ENCODE assay signal across 8 mouse cellular contexts in genomic region chr13:31618001-31618400, GRCm38 (mm10). TPM values are rescaled to one million over a fixed set of nuclear protein-coding genes. Genes with fewer than 3 reads are reported as not detected.
DNase-seq lines count a peak whose midpoint lies in the region; ATAC-seq and TF ChIP-seq lines count a peak whose summit lies in the region.

No protein-coding gene starts in this region.

- H3K9ac ChIP-seq in kidney, embryonic 14.5 days (ENCODE audit: low read depth, low read length) = no peak overlapping the region
- no peak overlapping the region for H3K9ac ChIP-seq in embryonic facial prominence, embryonic 11.5 days (replicated peaks; ENCODE audit: low read length)
- H3K9ac ChIP-seq in hindbrain, postnatal 0 days (replicated peaks; ENCODE audit: low read length) = no peak overlapping the region
- no peak overlapping the region for H3K9ac ChIP-seq in midbrain, postnatal 0 days (replicated peaks; ENCODE audit: low read length, poor library complexity, severe bottlenecking)

- no peak overlapping the region for H3K27ac ChIP-seq in kidney, embryonic 14.5 days (ENCODE audit: low read depth, low read length)
- no peak overlapping the region; the same call in 1 of the 2 replicates for H3K27ac ChIP-seq in embryonic facial prominence, embryonic 11.5 days (replicated peaks; ENCODE audit: low read depth, low read length)
- H3K27ac ChIP-seq in hindbrain, postnatal 0 days = no peak overlapping the region
- no peak overlapping the region for H3K27ac ChIP-seq in midbrain, postnatal 0 days (ENCODE audit: low read depth, low read length)

- no peak for ATAC-seq in kidney, embryonic 14.5 days (ENCODE audit: low FRiP score, low TSS enrichment)
- no peak for ATAC-seq in embryonic facial prominence, embryonic 11.5 days (replicated peaks; ENCODE audit: insufficient number of reproducible peaks, low FRiP score, low TSS enrichment, low read depth)
- no peak for ATAC-seq in hindbrain, postnatal 0 days
- ATAC-seq in midbrain, postnatal 0 days (ENCODE audit: low FRiP score) = 0 out of 2 replicates have a peak, but pooled peaks have one; percentile 1

- H3K27me3 ChIP-seq in kidney, embryonic 14.5 days (ENCODE audit: control insufficient read depth, insufficient read depth, low read length) = peaks cover 99% of the 10 kb centered on the region
- H3K27me3 ChIP-seq in embryonic facial prominence, embryonic 11.5 days (ENCODE audit: control insufficient read depth, insufficient read depth, low read length) = peaks cover 84% of the 10 kb centered on the region
- peaks cover 98% of the 10 kb centered on the region for H3K27me3 ChIP-seq in hindbrain, postnatal 0 days (ENCODE audit: insufficient read depth, low read length)
- peaks cover 91% of the 10 kb centered on the region for H3K27me3 ChIP-seq in midbrain, postnatal 0 days (ENCODE audit: insufficient read depth, low read length)

- H3K36me3 ChIP-seq in kidney, embryonic 14.5 days (ENCODE audit: control insufficient read depth, insufficient read depth, low read length) = no peaks in the 10 kb centered on the region
- no peaks in the 10 kb centered on the region for H3K36me3 ChIP-seq in embryonic facial prominence, embryonic 11.5 days (replicated peaks; ENCODE audit: control insufficient read depth, insufficient read depth, low read depth, low read length)
- no peaks in the 10 kb centered on the region for H3K36me3 ChIP-seq in hindbrain, postnatal 0 days (ENCODE audit: insufficient read depth, low read length)
- no peaks in the 10 kb centered on the region for H3K36me3 ChIP-seq in midbrain, postnatal 0 days (ENCODE audit: insufficient read depth, low read length)

- under 1% methylated on average over 12 of the region's 12 CpGs for WGBS in kidney, embryonic 14.5 days
- WGBS in embryonic facial prominence, embryonic 11.5 days = 1% methylated on average over 12 of the region's 12 CpGs
- 2% methylated on average over 12 of the region's 12 CpGs for WGBS in hindbrain, postnatal 0 days
- 0% methylated on average over 12 of the region's 12 CpGs for WGBS in midbrain, postnatal 0 days

- no peaks in the 10 kb centered on the region for H3K9me3 ChIP-seq in kidney, embryonic 14.5 days (ENCODE audit: control insufficient read depth, low read length)
- no peaks in the 10 kb centered on the region for H3K9me3 ChIP-seq in embryonic facial prominence, embryonic 11.5 days (replicated peaks; ENCODE audit: control insufficient read depth, low read length)
- no peaks in the 10 kb centered on the region for H3K9me3 ChIP-seq in hindbrain, postnatal 0 days (ENCODE audit: low read length)
- H3K9me3 ChIP-seq in midbrain, postnatal 0 days (ENCODE audit: low read length) = no peaks in the 10 kb centered on the region

- peaks cover 4% of the 10 kb centered on the region; the same call in 1 of the 2 replicates for H3K4me1 ChIP-seq in kidney, embryonic 14.5 days (ENCODE audit: control insufficient read depth, insufficient read depth, low read length)
- peaks cover 2% of the 10 kb centered on the region; the same call in 1 of the 2 replicates for H3K4me1 ChIP-seq in embryonic facial prominence, embryonic 11.5 days (ENCODE audit: control insufficient read depth, insufficient read depth, low read length)
- H3K4me1 ChIP-seq in hindbrain, postnatal 0 days (ENCODE audit: insufficient read depth, low read length) = no peaks in the 10 kb centered on the region
- H3K4me1 ChIP-seq in midbrain, postnatal 0 days (ENCODE audit: insufficient read depth, low read length) = no peaks in the 10 kb centered on the region

- DNase-seq in kidney, postnatal 10 days = no peak
- DNase-seq in embryonic facial prominence, embryonic 11.5 days (ENCODE audit: low spot score) = no peak
- DNase-seq in hindbrain, postnatal 0 days (ENCODE audit: low spot score) = no peak
- no peak for DNase-seq in midbrain, postnatal 0 days (ENCODE audit: low spot score)
- no peak for DNase-seq in cerebellum, adult 8-10 months
- DNase-seq in layer of hippocampus, adult 11-12 months (ENCODE audit: low spot score) = no peak
- no peak for DNase-seq in spleen, postnatal 4 days (ENCODE audit: low spot score in 2 of 2)

- H3K4me3 ChIP-seq in kidney, embryonic 14.5 days (ENCODE audit: low read length) = no peak overlapping the region
- H3K4me3 ChIP-seq in embryonic facial prominence, embryonic 11.5 days (ENCODE audit: low read depth, low read length) = no peak overlapping the region; the same call in 1 of the 2 replicates
- peak overlapping the region; percentile 35 for H3K4me3 ChIP-seq in hindbrain, postnatal 0 days (ENCODE audit: low read length)
- peak overlapping the region; percentile 23 for H3K4me3 ChIP-seq in midbrain, postnatal 0 days (ENCODE audit: low read depth, low read length)

- no peak for TF ChIP-seq CTCF in hindbrain, postnatal 0 days (IDR thresholded peaks at IDR 0.05; ENCODE audit: low read depth)
- no peak for TF ChIP-seq CTCF in midbrain, postnatal 0 days (IDR thresholded peaks at IDR 0.05)

- H3K4me2 ChIP-seq in kidney, embryonic 14.5 days (replicated peaks; ENCODE audit: low read depth, low read length) = peak overlapping the region; percentile 38
- H3K4me2 ChIP-seq in embryonic facial prominence, embryonic 11.5 days (ENCODE audit: low read depth, low read length) = peak overlapping the region; percentile 53
- H3K4me2 ChIP-seq in hindbrain, postnatal 0 days (ENCODE audit: low read depth, low read length) = peak overlapping the region; percentile 58
- H3K4me2 ChIP-seq in midbrain, postnatal 0 days (ENCODE audit: low read depth, low read length, poor library complexity, severe bottlenecking) = peak overlapping the region; percentile 50

RNA-seq across cellular contexts. Expression of gene Foxf2, which starts 7.6 kb away (rescaled TPM):
- polyA plus RNA-seq in kidney, embryonic 14.5 days (2014; fragmentation: Nextera tagmentation; extraction: Ambion mirVana) = not detected in 2 replicates
- polyA plus RNA-seq in embryonic facial prominence, embryonic 11.5 days (2014; fragmentation: Nextera tagmentation; extraction: Ambion mirVana) = 12.3 and 14.7 TPM in 2 replicates
- total RNA-seq in hindbrain, postnatal 0 days (2014; rRNA removed) = 6.0 and 12.8 TPM in 2 replicates
- polyA plus RNA-seq in hindbrain, postnatal 0 days (2015; fragmentation: Nextera tagmentation; extraction: Ambion mirVana) = 4.4 and 5.5 TPM in 2 replicates
- total RNA-seq in midbrain, postnatal 0 days (2014; rRNA removed) = 7.5 and 11.0 TPM in 2 replicates
- polyA plus RNA-seq in midbrain, postnatal 0 days (2015; fragmentation: Nextera tagmentation; extraction: Ambion mirVana) = 4.3 and 5.1 TPM in 2 replicates

RNA-seq across cellular contexts. Expression of gene A530084C06Rik, which starts 58.9 kb away (rescaled TPM):
- not detected in 2 replicates for polyA plus RNA-seq in kidney, embryonic 14.5 days (2014; fragmentation: Nextera tagmentation; extraction: Ambion mirVana)
- polyA plus RNA-seq in embryonic facial prominence, embryonic 11.5 days (2014; fragmentation: Nextera tagmentation; extraction: Ambion mirVana) = not detected in 2 replicates
- total RNA-seq in hindbrain, postnatal 0 days (2014; rRNA removed) = 1.1 and 1.3 TPM in 2 replicates
- polyA plus RNA-seq in hindbrain, postnatal 0 days (2015; fragmentation: Nextera tagmentation; extraction: Ambion mirVana) = not detected in 2 replicates
- 0.90 and 0.99 TPM in 2 replicates for total RNA-seq in midbrain, postnatal 0 days (2014; rRNA removed)
- not detected in 2 replicates for polyA plus RNA-seq in midbrain, postnatal 0 days (2015; fragmentation: Nextera tagmentation; extraction: Ambion mirVana)

Comparison
In these comparisons a context has a peak if more than half of its experiments do, and no peak if none do; other contexts are left out.
1. H3K4me3 ChIP-seq: peak in hindbrain, postnatal 0 days (single experiment) and midbrain, postnatal 0 days (single experiment); none in kidney, embryonic 14.5 days (single experiment) and embryonic facial prominence, embryonic 11.5 days (single experiment).
2. Peak in every context shown above with its lines, with median percentiles within 50 percentile points of each other: H3K4me2 ChIP-seq.